Mouse (Mus musculus): ENCODE data around the gene Fxyd4.

Gene Fxyd4

DNA sequence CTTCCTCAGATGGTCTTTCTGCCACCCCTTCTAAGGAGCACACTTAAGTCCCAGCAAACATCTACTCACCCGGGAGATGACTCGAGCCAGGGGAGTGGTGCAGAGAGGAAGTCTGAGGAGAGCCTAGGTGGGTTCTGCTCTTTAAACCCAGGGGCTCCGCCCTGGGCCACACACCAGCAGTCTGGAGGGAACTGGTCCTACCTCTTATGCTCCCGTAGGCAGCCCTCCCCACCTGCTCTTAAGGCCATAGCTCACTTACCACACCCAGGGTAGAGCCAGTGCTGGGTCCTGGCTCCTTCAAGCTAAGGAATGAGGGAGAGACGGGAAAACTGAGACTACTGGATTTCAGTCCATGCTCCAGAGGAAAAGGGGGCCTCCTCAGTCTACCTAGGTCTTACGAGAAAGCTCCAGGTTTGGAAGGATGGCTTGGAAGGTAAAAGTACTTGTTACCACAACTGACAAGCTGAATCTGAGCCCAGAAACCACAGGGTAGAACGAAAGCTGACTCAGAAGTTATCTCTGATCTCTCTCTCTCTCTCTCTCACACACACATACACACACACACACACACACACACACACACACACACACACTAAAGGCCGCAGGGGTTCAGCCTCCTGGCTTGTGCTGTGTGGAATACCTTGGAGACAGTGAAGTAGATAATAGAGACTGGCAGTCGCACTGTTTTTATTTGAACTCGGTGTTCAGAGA, at the start of gene Fxyd4:
Gene Fxyd4 (minus strand): TSS at position 471 of the 711 bp plus-strand sequence.
- no peak for DNase-seq (ENCODE audit: low read depth, low spot score)

DNA sequence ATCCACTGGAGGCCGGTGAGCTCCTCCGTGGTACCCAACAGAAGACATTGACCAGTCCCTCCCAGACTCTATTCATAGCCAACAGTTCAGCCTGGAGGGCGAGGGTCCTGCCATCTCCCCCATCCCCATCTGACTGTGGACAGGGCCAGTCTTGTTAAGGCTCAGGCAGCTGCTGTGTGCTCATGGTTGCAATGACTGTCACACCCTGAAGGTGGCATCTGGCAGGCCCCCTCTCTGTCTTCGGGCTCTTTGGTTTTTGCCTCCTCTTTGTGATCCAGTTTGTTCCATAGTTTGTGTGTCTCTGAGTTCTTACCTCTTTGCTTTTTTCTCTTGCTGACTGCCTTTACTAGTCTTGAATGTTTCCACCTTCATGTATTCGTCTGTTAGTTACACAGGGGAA, 49.7 kb upstream of the Fxyd4 start:
- DNase-seq (ENCODE audit: low read depth, low spot score), result no peak

DNA sequence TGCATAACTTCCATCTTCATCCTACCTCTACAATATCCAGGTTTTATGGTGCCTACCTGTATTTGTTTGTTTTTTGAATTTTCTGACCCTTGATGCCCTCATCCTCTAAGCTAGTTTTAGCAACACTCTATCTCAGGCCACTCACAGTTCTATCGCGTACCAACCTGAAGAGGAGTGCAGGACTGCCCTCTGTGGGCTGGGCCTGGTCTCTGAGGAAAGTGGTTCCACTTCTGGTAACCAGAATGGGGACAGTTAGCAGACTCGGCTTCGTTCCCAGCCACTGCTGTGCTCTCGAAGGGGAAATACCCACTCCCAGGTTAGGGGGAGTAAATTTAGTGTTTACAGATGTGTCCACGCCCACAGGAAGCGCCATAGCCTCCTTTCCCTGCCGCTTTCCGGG, 29.2 kb upstream of the Fxyd4 start:
- DNase-seq (ENCODE audit: low read depth, low spot score), result no peak

DNA sequence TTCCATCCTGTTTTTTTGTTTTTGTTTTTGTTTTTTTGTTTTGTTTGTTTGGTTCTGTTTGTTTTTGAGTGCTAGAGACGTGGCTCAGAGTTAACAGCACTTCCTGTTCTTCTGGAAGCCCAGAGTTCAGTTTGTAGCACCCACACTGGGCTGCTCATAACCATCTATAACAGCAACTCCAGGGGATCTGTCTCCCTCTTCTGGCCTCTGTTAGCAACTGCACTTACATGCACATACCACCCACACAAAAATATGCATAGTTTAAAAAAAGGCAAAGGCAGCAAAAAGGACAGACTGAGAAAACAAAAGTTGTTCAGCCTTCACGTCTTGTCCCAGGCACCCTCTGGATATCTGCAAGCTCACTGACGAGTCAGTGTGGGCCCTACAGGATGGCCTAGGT, 25.7 kb upstream of the Fxyd4 start:
- DNase-seq (ENCODE audit: low read depth, low spot score), result peak; percentile 18

DNA sequence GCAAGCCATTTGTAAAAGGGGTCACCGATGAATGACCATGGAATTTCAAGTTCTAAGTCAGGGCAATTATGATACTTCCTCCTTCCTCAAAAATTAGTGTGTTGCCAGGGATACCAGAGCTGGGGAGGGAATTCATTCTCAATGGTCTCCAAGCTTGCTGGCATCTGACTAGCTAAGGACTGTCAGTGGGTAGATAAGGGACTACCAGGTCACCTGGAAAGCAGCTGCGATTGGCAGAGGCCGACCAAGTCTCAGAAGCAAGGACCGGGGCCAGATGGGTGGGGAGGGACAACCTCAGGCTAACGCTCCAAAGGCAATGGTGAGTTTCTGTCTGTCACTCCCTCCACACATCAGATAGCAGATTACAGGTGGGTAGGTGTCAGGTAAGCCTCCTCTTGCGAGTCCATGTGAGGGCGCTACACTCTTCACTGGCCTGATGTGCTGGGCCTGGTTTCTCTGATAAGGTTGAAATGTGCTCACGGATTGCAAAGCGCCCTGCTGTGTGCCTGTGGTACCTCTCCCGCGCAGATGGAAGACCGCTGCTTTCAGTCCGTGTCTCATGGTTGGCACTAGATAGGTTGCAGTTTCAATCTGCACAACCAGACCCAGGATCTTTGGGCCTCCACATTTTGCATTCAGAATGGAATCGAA, 19.5 kb upstream of the Fxyd4 start:
- no peak for DNase-seq (ENCODE audit: low read depth, low spot score)

DNA sequence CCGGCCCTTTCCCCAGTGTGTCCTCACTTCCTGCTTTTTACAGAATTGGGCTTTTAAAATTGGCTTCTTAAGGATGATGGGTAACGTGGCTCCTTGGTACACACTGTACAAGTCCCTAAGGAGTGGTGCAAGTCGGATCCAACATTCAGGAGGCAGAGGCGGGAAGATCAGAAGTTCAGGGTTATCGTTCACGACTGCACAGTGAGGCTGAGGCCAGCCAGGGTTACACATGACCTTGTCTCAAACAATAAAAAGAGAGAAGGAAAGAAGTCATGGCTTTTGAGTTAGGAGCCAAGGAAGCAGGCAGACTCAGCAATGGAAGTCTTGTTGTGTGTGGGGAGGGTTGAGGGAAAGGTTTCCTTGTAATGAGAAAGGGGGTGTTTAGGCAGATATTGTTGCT, 18.7 kb upstream of the Fxyd4 start:
- DNase-seq (ENCODE audit: low read depth, low spot score), result no peak

DNA sequence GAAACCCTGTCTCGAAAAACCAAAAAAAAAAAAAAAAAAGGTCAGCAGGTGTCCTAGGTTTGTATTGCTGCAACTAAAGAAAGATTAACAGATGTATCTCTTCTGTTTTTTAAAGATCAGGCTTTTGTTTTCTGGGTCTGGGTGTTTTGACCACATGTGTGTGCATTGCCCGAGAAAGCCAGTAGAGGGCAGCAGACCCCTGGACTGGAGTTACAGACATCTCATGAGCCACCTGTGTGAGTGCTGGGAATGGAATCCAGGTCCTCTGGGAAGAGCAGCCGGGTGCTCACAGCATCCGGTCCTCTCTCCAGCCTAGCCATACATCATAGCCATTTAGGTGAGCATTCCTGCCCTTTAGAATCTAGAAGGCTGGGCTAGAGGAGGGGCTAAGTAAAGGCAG, 14.8 kb upstream of the Fxyd4 start:
- DNase-seq (ENCODE audit: low read depth, low spot score), result peak; percentile 48

DNA sequence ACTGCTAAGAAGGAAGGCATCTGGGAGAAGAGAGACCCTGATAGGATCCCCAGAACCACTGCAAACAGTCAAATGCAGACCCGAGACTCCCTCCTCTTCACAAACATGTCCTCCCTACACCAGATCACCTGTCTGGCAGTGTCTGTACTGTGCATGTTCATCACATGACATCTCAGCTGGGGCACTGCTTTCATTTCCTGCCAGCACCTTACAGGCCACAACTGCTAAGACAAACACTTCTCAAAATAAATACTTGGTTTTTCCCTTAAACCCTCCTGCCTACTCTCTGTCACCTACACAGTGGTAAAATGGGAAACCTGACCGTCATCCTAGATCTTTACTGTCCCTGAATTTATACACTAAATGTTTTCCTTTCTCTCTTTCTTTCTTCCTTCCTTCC, 6.4 kb upstream of the Fxyd4 start:
- peak; percentile 72 for DNase-seq (ENCODE audit: low read depth, low spot score)

DNA sequence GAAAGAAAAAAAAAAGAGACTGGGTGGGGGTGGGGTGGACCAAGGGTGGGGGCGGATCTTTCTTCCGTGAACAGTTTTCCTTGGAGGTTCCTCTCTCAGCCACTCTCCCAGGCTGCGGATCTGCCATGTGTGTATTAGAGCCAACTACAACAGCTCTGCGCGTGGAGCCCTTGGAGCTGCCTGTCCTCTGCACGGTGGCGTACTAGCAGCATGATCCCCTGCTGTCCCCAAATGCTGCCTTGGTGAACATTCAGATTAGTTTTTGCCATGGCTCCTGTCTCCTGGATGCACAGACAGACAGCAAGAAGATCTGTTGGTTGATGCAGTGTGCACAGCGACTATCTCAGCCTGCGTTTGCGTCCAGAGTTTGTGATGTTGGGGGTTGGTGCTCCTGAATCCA, 5.3 kb upstream of the Fxyd4 start:
- DNase-seq (ENCODE audit: low read depth, low spot score), result no peak

DNA sequence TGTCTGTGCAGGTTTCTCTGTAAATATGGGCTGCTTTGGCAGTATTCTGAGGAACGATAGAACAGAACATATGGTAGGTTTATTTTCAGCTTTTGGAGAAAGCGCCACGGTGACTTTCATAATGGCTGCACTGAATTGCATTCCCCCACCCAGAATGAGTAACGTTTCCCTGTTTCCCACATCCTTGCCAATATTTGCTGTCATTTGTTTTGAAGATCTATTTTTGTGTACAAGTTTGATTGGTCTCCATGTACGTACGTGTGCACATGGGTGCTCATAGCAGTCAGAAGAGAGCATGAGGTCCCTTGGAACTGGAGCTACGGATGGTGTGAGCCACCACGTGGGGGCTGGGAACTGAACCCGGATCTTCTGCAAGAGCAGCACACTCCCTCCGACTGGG, 1.5 kb upstream of the Fxyd4 start:
- no peak for DNase-seq (ENCODE audit: low read depth, low spot score)

DNA sequence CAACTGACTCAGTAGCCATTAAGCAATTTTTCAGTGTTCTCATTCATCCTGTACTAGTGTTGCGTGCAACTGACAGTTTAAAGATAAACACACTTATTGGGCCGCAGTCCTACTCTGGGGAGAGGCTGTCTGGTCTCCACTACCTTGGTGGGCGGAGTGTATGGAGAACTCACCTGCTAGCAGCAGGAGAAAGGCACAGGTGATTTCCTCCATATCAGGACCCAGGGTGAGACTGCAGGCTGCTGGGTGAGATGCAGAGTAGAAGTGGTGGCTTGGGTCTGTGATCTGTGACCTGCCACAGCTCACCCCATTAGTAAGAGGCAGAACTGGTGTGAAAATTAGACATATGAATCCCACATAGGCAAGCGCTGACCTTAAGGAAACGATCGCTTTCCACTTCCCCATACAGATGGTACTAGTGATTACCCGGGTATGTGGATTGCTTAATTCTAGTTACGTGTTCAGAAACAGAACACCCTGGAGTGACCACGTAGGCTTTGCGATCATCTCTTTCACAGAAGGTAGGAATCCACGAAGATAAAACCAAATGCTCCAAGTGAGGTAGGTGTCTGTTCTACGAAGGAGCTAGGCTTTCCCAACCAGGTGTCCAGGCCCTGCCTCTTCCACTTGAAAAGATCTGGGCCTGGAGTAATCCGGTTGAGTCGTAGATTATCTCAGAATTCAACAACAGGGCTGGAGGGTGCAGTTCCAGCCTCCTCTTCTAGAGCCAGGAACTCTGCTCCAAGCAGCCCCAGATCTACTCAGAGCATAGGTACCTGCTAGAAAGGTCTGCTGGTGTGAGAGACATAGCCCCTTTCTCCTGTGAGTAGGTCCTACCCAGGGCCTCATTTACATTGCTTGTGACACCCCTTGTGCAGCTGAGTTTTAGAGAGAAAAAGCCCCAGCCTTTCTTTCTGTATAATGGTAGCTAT, 1.5 kb downstream of the Fxyd4 start:
- DNase-seq (ENCODE audit: low read depth, low spot score), result no peak

DNA sequence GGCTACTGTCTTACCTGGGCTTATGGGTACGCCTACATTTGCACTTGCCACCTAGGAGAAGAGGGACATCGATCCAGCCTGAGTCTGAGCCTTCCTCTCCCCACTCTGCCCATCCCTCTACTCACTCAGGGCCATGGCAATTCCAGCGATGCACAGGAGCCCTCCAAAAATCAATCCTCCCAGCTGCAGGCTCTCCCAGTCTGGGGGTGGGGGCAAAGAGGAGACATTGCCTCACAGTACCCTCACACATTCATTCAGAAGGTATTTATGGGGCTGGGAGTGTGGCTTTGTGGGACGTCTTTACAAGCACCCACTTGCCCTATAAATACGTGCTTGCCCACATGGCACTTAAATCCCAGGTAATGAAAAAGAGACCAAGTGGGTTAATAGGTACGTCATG, 3.2 kb downstream of the Fxyd4 start:
- DNase-seq (ENCODE audit: low read depth, low spot score), result no peak

DNA sequence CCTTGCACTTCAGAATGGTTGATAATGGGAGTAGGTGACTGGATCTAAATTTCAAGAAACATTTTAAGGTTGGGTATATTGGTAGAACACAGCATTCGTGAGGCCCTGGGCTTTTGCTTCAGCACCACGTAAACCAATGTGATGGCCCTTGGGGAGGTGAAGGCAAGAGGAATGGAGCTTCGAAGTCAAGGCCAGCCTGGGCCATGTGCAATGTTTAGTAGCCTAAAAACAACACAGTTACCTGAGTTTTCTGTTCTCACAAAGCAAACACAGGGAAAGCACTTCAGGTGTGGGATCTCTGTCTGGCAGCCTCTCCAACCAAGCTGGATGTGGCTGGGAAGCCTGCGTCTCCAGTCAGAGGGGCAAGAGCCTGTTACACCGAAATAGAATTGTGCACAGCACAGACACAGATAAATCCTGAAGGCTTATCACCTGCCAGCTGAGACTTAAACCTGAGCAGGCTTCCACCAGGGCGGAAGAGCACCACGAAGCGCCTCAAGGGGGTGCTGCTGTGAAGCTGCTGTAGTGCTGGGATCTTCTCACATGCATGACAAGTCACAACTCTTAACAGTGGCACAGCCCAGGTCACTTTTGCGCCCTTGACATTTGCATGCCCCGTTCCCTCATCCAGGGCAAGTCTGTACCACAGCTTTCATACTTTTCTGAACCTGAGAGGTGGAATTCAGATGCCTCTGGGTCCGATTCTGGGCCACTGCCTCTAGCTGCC, 5.0 kb downstream of the Fxyd4 start:
- peak; percentile 64 for DNase-seq (ENCODE audit: low read depth, low spot score)

DNA sequence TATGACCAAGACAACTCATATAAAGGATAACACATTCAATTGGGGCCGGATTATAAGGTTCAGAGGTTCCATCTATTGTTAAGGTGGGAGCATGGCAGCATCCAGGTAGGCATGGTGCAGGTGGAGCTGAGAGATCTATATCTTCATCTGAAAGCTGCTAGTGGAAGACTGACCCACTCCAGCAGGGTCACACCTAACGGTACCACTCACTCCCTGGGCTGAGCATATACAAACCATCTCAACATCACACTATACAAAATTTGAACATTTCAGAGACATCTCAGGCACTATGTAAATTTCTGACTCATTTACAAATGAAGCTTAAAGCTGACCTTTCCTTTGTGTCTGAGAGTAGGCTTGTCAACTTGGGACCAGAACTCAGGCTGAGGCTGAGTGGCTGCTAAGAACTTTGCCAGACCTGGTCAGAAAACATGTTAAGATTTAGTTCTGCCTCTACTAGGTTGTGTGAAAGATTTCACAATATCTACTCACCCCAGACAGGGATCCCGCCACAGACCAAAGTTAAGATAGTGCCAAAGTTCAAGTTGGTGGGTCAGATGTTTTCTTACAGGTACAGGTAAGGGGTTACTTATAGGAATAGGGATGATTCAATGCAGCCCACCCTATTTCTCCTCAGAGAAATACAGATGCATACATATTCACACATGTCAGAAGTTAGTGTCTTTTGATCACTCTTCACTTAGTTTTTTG, 7.4 kb downstream of the Fxyd4 start:
- no peak for DNase-seq (ENCODE audit: low read depth, low spot score)

DNA sequence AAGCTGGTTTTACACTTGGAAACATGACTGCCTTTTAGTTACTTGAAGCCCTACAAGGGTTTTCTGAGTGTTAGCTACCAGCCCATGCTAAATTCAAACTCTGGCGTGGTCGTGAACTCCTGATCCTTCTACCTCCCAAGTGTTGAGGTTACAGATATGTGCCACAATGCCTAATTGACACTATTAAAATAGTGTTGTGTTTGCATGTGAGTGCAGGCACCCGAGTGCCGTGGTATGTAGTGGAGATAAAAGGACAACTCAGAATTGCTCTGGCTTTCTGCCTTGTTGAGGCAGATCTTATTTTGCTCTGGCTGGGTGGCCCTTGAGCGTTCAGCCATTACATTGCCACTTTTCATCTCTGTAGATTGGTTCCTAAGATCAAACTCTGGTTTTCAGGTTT, 8.7 kb downstream of the Fxyd4 start:
- no peak for DNase-seq (ENCODE audit: low read depth, low spot score)

DNA sequence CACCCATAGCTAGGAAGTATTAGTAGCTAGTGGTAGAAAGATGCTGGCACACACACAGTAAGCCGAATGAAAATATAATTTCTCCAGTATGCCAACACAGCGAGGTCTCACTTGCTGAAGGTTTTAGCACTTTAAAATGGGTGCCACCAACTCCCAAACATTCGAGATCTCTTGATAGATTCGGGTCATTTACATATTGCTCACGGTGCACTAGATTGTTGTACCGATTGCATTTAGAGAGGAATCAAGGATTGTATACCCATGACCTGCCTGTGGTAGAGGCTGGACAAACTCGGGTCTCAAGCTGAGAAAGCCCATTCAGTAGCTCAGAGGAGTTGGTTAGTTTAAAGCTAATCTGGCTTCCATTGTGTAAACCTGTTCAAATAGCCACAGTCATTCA, 9.5 kb downstream of the Fxyd4 start:
- no peak for DNase-seq (ENCODE audit: low read depth, low spot score)

DNA sequence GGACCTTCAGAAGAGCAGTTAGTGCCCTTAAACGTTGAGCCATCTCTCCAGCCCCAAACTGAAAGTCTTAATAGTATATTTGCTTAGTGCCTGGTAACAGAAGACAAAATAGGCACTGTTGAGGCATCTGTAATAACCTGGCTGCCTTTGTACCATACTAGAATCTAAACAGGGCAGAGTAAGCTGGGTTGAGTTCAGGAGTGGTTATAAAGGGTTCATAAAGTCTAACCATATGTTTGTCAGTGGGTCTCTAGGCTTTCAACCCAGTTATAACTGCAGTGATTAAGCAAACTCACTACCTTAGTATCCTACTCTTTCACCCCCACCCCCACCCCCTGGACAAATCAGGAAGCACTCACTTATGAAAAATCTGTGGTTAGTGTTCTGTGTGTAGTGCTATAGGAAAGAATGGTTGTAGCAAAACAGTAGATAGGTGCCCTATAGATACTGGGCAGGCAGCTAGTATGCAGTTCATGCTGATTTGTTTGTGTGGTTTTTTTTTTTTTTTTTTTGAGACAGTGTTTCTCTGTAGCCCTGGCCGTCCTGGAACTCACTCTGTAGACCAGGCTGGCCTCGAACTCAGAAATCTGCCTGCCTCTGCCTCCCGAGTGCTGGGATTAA, 10.5 kb downstream of the Fxyd4 start:
- DNase-seq (ENCODE audit: low read depth, low spot score), result no peak

DNA sequence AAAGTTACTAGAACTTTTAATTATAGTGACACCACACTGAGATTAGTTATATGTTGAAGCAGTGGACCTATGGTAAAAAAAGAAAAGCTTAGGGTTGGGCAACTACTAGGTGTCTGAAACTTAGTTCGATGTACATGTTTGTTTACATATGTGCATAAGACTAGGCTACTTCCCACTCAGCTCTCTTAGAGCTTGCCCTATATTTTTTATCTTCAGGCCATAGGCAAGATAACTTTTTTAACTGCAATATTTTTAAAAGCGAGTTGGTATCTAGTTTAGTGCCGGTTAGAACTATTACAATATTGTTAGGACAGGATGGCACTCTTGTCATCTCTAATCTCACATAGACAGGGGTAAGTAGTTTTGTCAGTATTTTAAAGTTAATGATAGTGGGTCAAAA, 15.5 kb downstream of the Fxyd4 start:
- DNase-seq (ENCODE audit: low read depth, low spot score), result no peak

DNA sequence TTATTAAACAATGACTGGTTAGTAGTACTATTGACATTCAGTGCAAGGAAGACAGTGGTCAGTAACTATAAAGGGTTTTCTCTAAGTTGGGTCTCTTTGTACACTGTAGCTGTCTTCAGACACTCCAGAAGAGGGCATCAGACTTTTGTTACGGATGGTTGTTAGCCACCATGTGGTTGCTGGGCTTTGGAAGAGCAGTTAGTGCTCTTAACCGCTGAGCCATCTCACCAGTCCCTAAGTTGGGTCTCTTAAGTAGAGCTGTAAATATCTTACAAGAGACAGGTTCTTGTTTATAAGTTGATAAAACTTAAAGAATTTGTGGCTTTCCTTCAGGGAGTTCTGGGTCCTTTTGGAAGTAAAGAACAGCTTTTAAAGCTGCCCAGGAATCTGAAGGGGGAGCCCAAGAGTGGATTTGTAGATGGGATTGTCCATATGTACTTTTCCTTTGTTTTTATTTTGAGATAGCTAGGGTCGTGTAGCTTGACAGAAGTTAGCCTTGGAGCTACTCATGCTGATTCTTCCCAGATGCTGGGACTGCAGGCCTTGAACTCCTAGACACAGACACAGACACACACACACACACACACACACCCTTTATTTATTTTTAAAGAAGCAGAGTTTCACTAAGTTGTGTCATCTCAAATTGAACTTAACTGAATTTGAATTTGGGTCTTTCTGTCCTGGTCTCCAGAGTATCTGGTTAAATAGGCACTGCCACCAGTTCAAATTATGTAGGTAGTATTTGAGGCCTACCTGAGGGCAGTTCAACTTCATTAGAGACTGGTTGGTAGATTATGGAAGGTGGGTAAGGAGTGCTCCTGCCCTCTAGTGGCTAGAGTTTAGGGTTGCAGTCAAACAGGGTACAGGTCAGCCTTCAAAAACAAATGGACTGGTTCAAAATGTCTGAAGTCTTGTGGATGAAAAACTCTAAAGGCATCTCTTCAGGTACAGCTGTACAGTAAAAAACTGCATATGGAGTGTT, 16.5 kb downstream of the Fxyd4 start:
- DNase-seq (ENCODE audit: low read depth, low spot score), result peak; percentile 75

DNA sequence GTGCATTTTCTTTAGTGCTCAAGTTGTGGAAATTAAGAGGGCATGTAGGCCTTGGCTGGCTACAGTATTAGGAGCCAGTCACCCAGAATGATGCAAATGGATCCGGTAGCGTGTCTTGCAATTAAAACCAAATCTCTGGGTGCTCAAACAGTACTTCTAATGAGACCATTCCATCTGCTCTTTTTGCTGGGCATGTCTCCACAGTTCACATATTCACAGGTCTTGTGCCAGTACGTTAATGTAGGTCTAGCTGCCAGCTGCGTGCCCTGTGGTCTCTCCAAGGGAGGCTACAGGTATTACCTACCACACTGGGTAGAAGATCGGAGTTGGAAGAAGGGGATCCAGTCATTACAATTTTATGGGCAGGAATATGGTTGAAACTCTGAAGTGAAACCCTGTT, 19.4 kb downstream of the Fxyd4 start:
- DNase-seq (ENCODE audit: low read depth, low spot score), result no peak

Measured in A20 (cell line).